Mouse (Mus musculus): Measurements from ENCODE around the gene Psmd4.
A peak's percentile ranks its signal among the peaks of the same experiment; 100 is the strongest.
"Not testable (repeated sequence)": the region's sequence is repeated elsewhere in the genome, so short reads cannot be mapped to it uniquely, and the experiment has no call there.

Gene Psmd4

DNA sequence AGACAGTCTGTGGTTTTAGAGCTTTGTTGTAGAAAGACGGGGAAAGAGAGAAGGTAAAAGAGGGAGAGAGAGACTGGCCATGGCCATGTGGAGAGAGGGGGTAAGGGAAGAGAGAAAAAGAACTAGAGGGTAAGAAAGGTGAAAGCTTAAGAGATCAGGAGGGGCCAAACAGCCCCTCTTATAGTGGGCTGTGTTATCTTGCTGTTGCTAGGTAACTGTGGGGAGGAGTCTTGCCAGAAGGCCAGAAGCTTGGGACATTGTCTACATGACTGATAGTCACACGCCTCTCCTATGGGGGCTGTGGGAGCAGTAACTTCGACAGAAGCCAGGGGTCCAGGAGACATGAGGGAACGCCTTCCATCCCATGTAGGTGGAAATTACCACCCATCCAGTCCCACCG lies 17.2 kb downstream of the Psmd4 start:
- no peak for DNase-seq (ENCODE audit: extremely low spot score, low read depth, low spot score)

DNA sequence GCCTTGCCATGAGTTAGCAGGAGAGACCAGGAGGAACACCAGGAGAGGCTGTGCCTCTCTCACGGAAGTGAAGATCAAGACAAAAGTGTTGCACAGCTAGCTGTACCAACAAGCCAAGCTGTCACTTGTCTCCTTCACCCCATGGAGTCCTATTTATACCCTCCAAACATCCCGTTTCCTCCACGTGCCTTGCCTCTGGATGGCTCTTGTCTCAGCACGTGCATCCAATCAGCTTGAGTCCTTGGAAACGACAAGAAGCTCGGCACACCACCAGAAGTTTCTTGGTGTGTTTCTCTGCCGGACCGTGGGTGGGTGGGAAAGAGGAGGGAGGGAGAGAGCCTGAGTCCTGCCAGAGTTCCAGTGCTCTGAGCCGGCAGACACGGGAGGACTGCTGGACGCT lies 17.9 kb downstream of the Psmd4 start:
- no peak for DNase-seq (ENCODE audit: extremely low spot score, low read depth, low spot score)

DNA sequence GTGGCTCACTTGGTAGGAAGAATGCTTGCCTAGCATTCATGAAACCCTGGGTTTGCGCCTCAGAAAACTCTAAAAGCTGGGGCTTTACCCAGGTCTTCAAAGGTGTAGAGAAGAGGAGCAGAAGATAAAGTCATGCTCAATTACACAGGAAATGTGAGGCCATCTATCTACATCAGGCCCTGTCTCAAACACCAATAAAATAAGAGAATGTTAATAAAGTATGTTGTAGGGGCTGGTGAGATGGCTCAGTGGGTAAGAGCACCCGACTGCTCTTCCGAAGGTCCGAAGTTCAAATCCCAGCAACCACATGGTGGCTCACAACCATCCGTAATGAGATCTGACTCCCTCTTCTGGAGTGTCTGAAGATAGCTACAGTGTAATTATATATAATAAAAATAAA lies 21.5 kb downstream of the Psmd4 start:
- DNase-seq (ENCODE audit: extremely low spot score, low read depth, low spot score) = not testable (repeated sequence)

DNA sequence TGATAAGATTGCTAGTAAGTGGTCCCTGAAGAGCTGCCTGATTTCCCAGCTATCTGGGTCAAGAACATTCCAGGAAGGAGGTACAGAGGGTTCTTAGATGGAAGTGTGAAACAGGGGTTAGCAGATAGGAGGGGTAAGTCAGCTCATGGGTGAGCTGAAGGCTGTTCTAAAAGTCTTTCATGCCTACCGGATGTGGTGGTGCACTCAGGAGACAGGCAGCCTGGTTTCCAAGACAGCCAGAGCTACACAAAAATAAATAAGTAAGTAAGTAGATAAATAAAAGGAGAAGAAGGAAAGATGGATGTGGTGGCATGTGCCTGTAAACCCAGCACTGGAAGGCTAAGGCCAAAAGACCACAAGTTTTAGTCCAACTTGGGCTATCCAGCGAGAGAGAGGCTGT lies 23.7 kb downstream of the Psmd4 start:
- DNase-seq (ENCODE audit: extremely low spot score, low read depth, low spot score) = no peak

DNA sequence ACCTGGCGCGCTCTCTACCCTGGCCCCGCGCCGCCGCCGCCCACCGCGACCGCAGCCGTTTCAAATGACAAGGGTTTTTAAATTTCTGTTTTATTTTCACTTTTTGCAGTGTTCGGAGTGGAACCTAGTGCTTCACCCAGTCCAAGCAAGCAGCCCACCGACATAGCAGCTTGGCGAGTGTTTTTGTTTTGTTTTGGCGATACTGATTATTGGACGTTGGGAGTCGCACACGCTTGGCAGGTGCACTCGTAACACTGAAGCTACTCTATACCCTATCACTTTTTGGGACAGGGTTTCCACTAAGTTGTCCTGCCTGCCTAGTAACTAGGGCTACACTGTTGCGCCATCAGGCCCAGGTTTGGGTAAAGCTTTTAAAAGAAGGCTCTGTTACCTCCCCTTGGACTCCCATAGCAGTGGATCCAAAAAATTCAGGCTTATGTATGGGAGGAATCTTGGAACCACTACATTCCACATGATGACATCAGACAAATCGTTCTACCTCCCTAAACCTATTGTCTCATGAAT lies 25.8 kb downstream of the Psmd4 start:
- no peak for DNase-seq (ENCODE audit: extremely low spot score, low read depth, low spot score)

DNA sequence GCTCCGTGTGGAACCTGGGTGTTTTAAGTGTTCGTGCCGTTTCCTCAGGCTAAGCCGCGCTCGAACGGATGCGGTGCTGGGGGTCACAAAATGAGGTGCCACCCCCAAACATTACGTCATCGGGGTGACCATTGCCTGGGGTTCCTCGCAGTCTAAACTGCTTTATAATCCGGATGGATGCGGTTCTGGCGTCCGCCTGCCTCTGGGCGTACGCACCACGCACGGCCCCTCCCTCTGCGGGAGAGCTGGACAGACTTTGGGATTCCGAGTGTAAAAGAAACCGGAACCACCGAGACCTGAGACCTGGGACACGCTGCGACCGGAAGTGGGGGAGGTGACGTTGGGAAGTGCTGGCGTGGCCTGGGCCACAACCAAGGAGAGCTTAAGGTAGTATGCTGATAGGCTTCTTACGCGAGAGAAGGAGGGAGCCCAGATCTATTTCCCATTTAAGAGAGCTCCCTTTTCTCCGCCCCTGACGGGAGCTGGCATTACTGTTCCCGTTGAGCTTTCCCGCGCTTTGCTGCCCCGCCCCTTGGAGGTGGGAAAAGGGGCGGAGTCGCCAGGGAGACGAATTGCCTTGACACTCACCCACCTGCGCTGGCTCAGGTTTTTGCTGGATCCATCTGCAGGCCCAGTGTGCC lies 26.4 kb downstream of the Psmd4 start:
- peak; percentile 81 for DNase-seq (ENCODE audit: extremely low spot score, low read depth, low spot score)

DNA sequence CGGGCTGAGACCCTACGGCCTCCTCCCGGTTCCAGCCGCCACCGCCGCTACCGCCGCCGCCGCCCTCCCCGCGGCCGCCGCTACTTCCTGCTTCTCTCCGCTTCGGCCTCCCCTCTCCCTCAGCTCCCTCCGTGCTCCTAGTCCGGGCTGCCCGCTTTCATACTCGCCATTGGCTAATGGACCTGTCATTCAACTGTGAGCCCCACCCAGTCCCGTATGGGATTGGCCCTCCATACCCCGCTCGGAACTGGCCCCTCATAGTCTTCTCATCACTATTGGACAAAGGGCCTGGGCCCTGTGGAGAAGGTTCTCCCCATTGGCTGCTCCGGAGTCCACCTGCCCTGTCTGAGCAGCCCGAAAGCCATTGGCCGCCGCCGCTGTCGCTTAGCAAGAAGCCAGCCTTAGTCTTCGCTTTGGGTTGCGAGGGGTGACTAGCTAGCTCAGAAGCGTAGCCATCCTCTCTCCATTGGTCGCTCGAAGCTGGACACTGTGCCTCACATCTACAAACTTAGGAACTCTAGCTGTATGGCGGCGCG lies 27.0 kb downstream of the Psmd4 start, which contains the start of gene Zfp687:
TSS of gene Zfp687 (minus strand) at position 112 of the 536 bp plus-strand sequence.
- peak; percentile 98 for DNase-seq (ENCODE audit: extremely low spot score, low read depth, low spot score)

DNA sequence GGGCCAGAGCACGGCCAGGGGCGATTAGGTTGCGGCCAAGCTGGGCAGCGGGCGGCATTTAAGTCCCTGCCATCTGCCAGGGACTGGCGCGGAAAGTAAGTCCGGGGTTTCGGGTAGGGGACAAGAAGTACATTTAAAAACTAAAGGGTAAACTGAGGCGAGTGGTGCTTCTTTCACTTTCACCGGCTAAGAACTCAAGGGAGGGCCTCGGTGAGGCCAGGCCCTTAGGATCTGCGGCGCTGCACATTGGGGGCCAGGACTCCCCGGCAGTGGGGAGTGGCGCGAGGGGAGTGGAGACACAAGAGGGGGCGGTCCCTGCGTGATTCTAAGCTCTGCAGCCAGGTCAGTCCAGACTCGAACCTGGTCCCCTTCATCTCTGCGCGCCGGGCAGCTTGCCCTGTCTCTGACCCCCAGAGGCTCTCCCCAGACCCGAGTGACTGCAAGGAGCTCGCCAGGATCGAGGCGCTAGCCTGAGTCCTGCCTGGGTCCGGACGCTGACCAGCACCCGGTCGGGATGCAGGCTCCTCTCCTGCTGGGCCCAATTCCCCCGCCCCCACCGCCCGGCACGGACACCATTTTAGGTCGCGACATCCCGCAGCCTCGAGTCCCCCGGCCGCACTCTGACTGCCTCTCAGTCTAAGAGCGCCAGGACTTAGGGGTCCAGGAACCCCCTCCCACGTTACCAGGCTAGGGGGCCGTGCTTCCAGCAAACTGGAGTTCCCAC lies 27.8 kb downstream of the Psmd4 start:
- no peak for DNase-seq (ENCODE audit: extremely low spot score, low read depth, low spot score)

DNA sequence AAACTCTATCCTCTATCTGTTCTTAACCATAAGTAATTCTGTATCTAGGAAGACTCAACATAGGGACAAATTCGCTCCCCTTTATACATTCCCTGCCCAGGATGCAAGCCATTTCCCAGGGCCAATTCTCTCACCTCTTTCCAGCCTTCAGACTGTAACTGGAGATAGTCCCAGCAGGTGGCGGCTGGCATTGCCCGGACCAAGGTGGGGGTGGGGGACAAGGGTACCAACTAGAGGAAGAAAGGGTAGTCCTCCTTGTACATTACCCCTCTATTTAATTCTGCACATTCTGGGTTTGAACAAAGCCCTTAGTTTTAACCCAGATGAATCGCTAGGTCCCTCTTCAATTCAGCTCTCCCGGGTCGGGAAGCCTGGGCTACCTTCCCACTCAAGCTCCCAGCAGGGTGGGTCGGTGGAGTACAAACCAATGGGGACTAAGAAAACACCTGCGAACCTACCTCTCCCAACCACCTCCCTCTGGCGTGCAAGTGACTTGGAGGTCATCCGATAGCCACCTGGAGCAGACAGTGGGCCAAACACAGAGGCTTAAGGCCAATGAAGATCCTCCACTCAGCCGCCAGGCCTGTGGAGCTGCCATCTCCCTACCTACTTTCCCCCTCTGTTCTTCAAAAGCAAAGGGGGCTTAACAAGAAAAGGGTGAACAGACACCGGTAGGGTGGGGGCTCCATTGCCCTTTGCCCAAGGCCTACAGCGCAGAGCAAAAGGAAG lies 28.6 kb downstream of the Psmd4 start:
- DNase-seq (ENCODE audit: extremely low spot score, low read depth, low spot score) = no peak

DNA sequence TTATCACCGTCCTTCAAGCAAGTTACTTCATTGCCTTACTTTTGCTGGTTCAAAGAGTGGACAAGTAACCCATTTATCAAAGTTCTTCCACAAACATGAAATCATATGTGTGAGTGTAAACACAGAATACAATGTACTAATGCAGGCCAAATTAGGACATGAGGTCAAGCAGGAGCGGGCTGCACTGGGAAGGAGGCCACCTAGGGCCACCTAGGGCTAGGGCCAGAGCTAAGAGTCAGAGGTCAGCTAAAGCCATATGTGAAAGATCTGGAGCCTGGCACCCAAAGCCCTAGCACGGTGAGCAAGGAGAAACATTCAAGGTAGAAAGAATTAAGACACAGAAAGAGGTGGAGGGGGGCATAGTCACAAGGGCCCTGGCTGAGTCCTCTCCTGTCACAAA lies 29.4 kb downstream of the Psmd4 start:
- DNase-seq (ENCODE audit: extremely low spot score, low read depth, low spot score) = no peak

DNA sequence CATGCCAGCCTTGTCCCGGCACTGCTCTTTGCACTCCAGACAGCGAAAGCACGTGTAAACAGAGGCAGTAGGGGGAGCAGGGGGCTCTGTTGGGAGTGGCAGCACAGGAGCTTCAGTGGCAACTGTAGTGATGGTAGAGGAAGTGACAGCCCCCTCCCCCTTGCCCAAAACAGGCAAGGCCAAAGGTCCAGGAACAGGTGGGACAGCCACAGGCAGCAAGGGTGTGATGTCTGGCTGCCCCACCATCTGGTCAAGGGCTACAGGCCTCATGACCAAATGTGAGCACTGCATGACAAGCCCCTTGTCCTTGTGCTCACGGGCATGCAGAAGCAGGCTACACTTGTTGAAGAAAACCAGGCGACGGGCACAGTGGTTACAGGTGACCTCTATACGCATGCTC lies 32.0 kb downstream of the Psmd4 start:
- no peak for DNase-seq (ENCODE audit: extremely low spot score, low read depth, low spot score)

DNA sequence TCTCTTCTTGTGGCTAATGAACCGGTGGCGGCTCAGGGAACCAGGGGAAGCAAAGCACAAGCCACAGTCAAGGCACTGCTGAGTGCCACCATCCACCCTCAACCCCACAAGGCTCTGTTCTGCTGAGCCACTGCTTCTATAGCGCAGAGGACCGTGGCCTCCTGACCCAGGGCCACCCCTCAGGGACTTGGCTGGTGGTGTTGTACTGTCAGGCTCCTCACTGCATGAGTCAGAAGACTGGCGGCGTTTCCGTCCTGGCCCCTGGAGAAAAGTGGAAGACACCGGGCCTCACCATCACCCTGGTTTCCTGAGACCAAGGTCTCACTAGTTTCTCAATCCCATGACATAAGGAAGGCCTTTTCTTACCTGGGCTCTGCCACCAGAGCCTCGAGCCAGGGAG lies 34.7 kb downstream of the Psmd4 start:
- DNase-seq (ENCODE audit: extremely low spot score, low read depth, low spot score) = no peak

DNA sequence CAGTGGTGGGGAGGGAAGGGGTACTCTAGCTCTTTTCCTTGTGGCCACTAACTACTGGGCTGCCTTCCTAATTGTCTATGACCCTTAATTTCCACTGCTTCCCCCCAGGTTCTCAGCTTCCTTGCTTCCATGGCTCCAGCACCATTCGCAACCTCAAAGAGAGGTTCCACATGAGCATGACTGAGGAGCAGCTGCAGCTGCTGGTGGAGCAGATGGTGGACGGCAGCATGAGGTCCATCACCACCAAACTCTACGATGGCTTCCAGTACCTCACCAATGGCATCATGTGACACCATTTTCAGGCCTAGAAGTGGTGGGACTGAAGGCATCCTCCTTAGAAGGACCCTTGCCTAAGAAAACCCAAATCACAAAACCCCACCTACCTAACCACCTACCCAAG lies 36.8 kb downstream of the Psmd4 start:
- DNase-seq (ENCODE audit: extremely low spot score, low read depth, low spot score) = no peak

DNA sequence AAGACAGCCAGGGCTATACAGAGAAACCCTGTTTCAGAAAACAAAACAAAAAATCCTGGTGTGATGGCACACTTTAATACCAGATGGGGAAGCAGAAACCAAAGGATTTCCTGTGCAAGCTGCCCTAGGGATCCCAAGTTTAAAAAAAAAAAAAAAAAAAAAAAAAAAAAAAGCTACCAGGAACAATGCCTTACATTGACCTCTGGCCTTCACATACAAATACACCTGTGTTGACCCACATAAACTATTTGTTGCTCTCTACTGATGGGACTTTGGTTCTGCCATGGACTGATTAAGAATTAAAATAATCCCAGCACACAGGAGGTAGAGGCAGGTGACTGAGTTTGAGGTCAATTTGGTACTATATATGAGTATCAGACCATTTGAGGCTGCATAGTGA lies 39.1 kb downstream of the Psmd4 start:
- no peak for DNase-seq (ENCODE audit: extremely low spot score, low read depth, low spot score)

DNA sequence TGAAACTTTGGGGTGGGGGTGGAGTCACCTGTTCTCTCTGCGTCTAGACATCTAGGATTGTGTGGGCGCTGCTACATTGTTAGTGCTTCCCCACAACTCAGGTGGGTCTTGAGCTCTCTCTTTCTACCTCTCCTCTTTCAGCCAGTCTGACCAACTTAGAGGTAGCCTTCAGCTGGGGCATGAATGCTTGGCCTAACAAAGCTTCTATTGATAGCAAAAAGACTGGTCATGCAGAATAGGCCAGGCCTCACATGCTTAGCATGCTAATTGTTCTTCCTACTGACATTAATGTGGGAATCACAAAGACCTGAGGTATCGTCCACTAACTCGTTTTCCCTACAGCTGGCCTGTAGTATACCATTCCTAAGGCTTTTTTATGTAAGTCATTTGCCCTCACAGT lies 39.8 kb downstream of the Psmd4 start:
- DNase-seq (ENCODE audit: extremely low spot score, low read depth, low spot score) = no peak

DNA sequence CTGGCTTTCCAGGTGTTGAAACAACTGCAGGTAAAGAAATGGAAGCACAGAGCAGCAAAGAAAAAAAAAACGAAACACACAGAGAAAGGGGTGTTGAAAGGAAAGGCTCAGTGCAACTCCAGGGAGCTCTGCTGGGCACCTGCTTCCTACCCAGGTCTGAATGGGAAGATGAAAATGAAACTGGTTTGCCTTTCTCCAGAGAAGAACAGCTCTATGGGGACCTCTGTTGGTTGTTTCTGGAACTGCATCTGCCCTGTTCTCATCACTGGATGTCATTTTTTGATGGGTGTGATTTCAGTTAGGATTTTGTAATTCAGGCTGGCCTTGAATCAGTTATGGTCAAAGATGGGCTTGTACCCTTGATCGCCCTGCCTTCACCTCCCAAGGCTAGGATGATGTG lies 45.5 kb downstream of the Psmd4 start:
- peak; percentile 69 for DNase-seq (ENCODE audit: extremely low spot score, low read depth, low spot score)

DNA sequence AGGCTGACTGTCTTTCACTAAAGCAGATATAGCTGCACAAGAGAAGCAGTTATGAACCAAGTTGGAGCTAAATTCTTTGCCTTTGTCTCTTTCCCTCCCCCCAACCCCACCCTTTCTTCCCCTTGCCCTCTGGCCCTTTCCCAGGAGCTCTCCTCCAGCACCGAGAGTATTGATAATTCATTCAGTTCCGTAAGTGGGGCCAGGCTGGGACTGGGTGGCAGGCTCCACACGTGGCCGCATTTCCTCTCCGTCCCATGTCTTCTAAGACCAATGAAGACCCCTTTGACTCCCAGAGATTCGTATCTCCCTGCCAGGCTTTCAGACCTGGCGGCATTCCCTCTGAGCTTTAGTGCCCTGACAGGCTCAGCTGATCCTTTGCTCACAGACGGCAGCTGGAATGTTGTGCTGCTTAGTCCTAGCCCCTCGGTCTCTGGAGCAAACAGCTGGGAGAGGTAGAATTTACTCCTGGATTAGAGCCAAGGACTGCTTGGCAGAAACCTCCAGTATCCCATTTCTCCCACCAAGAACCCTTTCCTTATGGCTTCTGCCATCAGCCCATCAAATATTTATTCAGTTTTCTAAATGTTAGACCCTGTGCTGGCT lies 53.2 kb downstream of the Psmd4 start:
- DNase-seq (ENCODE audit: extremely low spot score, low read depth, low spot score) = no peak

DNA sequence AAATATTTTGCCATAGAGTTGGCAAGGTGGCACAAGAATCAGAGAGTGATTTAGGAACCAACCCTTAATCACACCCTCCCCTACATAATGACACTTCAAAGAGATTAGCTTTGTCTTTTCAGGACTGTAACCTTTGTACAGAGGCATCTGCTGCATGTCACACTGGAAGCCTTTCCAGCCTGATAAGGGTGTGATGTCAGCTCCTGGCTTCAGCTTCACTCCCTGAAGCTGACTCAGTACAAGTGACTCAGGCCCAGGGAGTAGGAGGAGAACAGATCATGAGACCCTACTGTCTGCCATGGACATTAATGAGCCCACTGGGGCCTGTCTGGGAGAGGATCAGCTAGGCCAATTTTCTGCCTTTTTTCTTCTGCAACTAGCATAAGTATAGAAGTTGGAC lies 54.8 kb downstream of the Psmd4 start:
- DNase-seq (ENCODE audit: extremely low spot score, low read depth, low spot score) = no peak

DNA sequence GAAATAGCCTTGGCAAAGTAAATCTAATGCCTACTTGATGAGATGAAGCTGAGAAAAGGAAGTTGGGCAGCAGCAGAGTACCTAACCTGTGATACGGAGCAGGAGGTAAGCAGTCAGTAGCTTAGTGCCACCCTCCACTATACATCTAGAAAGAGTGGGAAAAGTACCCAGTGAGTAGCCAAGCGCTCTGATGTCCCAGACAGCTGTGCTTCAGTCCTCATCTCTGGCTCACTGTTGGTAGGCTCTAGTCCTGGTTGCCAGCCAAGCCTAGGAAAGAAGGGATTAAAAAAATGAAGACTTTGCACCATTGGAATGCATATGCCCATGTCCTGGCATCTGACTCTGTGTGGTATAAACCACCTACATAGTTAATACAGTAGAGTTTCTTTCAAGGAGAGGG lies 56.9 kb downstream of the Psmd4 start:
- DNase-seq (ENCODE audit: extremely low spot score, low read depth, low spot score) = no peak

DNA sequence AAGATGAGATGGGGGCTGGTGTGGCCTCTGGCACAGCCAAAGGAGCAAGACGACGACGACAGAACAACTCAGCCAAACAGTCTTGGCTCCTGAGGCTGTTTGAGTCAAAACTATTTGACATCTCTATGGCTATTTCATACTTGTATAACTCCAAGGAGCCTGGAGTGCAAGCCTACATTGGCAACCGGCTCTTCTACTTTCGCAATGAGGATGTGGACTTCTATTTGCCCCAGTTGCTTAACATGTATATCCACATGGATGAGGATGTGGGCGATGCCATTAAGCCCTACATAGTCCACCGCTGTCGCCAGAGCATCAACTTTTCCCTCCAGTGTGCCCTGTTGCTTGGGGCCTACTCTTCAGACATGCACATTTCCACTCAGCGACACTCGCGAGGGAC lies 58.1 kb downstream of the Psmd4 start:
- DNase-seq (ENCODE audit: extremely low spot score, low read depth, low spot score) = no peak
